Mouse (Mus musculus): ENCODE data around the gene Morn4. TPM values are rescaled to one million over a fixed set of nuclear protein-coding genes. Genes with fewer than 3 reads are reported as not detected.

Morn4 gene
- 72.0 and 78.9 TPM in 2 replicates for polyA plus RNA-seq (2014; fragmentation: Nextera tagmentation; extraction: Ambion mirVana)

DNA sequence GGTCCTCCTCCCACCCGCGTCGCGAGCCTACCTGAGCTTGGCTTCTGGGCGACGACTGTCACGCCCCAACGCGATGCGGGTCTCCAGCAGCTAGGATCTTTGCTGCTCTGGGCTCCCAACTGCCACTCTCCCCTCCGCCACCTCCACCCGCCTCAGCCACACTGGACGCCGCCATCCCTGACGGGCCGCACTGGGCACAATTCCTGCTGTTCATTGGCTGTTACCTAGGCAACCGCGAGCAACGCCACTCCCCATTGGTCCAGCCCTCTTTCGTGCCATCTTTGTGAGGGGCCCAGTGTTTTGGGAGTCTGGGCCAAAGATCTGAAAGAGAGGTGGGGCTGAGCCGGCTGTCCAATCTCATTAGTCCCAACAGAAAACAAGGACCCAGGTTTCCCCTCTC, at the start of gene Morn4:
Morn4 (minus strand) TSS at position 192 of the 400 bp plus-strand sequence.
- Histone ChIP-seq H3K27me3 (ENCODE audit: control insufficient read depth, insufficient read depth, low read length) (no peaks in the 10 kb centered on the region), H3K9me3 (ENCODE audit: control insufficient read depth, low read length) (no peaks in the 10 kb centered on the region), H3K4me2 (ENCODE audit: low read depth) (peak within 1 kb of the TSS; percentile 83), H3K9ac (ENCODE audit: low read length) (peak within 1 kb of the TSS; percentile 75), H3K36me3 (ENCODE audit: control insufficient read depth, insufficient read depth, low read length) (no peaks in the 10 kb centered on the region), H3K27ac (ENCODE audit: low read depth, low read length) (no peak within 1 kb of the TSS), H3K4me1 (ENCODE audit: control insufficient read depth, insufficient read depth, low read length) (peaks cover 7% of the 10 kb centered on the region; the same call in 1 of the 2 replicates), H3K4me3 (ENCODE audit: low read depth, low read length) (peak within 1 kb of the TSS; percentile 60)
- under 1% methylated on average over 21 of the region's 21 CpGs for WGBS
- peak; percentile 94 for DNase-seq (ENCODE audit: low spot score)
- peak; percentile 89 for ATAC-seq (ENCODE audit: insufficient read depth, low FRiP score, low TSS enrichment)

DNA sequence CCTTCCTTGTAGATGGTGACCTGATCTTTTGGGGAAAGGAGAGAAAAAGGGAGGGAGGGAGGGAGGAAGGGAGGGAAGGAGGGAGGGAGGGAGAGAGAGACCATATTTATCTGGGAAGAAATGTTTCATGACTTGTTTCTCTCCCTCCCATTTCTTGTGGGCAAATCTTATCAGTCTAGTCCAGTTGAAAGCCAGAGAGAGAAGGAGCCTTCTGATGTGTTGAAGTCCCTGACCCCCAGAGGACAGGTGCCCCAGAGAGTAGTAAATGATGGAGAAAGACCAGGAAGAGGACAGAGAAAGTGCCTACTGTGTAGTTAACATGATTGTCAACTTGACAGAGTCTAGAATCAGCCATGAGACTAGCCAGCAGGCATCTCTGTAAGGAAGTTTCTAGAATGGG, 48.9 kb upstream of the Morn4 start:
- Histone ChIP-seq H3K27ac (ENCODE audit: low read depth, low read length) (no peak overlapping the region), H3K9ac (ENCODE audit: low read length) (no peak overlapping the region), H3K4me1 (ENCODE audit: control insufficient read depth, insufficient read depth, low read length) (no peaks in the 10 kb centered on the region; the same call in 1 of the 2 replicates), H3K4me3 (ENCODE audit: low read depth, low read length) (no peak overlapping the region), H3K36me3 (ENCODE audit: control insufficient read depth, insufficient read depth, low read length) (no peaks in the 10 kb centered on the region), H3K4me2 (ENCODE audit: low read depth) (no peak overlapping the region), H3K9me3 (ENCODE audit: control insufficient read depth, low read length) (no peaks in the 10 kb centered on the region), H3K27me3 (ENCODE audit: control insufficient read depth, insufficient read depth, low read length) (no peaks in the 10 kb centered on the region)
- DNase-seq (ENCODE audit: low spot score) (no peak), ATAC-seq (ENCODE audit: insufficient read depth, low FRiP score, low TSS enrichment) (no peak)

DNA sequence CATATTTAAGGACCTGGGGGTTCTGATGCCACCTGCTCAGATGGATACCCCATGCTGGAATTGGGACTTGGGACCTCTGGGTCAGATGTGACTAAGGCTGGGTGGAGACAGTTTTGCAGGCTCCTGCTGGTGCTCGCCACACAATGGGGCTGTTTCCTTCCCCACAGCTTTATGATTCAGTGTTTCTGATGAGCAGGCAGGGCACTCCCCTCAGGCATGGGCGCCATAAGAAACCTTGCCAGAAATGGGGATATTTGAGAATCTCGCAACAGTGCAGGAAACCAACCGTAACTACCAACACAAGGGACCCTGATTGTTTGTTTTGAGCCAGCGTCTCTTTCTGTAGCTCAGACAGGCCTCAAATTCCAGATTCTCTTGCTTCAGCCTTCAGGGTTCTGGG, 44.9 kb upstream of the Morn4 start:
- no peaks in the 10 kb centered on the region for H3K27me3 ChIP-seq (ENCODE audit: control insufficient read depth, insufficient read depth, low read length)
- ATAC-seq (ENCODE audit: insufficient read depth, low FRiP score, low TSS enrichment) (no peak), DNase-seq (ENCODE audit: low spot score) (no peak)
- H3K9me3 ChIP-seq (ENCODE audit: control insufficient read depth, low read length), result no peaks in the 10 kb centered on the region
- H3K4me2 ChIP-seq (ENCODE audit: low read depth), result no peak overlapping the region
- H3K9ac ChIP-seq (ENCODE audit: low read length), result no peak overlapping the region
- WGBS, result 51% methylated on average over 5 of the region's 5 CpGs
- H3K36me3 ChIP-seq (ENCODE audit: control insufficient read depth, insufficient read depth, low read length), result no peaks in the 10 kb centered on the region
- H3K4me1 ChIP-seq (ENCODE audit: control insufficient read depth, insufficient read depth, low read length), result peaks cover 13% of the 10 kb centered on the region
- H3K4me3 ChIP-seq (ENCODE audit: low read depth, low read length), result no peak overlapping the region
- no peak overlapping the region for H3K27ac ChIP-seq (ENCODE audit: low read depth, low read length)

DNA sequence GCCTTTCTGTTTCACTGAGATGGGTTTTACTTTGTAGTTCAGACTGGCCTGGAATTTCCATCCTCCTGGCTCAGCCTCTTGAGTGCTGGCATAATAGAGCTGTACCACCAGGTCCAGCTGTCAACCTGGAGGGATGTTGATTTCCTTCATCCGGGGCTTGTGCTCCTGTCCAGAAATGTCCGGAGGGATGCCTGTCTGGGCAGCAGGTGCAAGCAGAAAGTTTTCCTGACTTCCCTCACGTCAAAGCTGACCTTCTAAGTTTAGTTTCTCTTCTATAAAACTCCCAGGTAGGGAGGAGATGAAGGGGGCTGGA, 44.1 kb upstream of the Morn4 start:
- WGBS, result 58% methylated on average over 3 of the region's 3 CpGs
- ATAC-seq (ENCODE audit: insufficient read depth, low FRiP score, low TSS enrichment), result no peak
- H3K4me1 ChIP-seq (ENCODE audit: control insufficient read depth, insufficient read depth, low read length), result peaks cover 13% of the 10 kb centered on the region
- H3K9me3 ChIP-seq (ENCODE audit: control insufficient read depth, low read length), result no peaks in the 10 kb centered on the region
- H3K36me3 ChIP-seq (ENCODE audit: control insufficient read depth, insufficient read depth, low read length), result no peaks in the 10 kb centered on the region
- 0 out of 2 replicates have a peak overlapping the region, but pooled peaks have one; percentile 4 for H3K4me2 ChIP-seq (ENCODE audit: low read depth)
- DNase-seq (ENCODE audit: low spot score), result no peak
- H3K27me3 ChIP-seq (ENCODE audit: control insufficient read depth, insufficient read depth, low read length), result no peaks in the 10 kb centered on the region
- no peak overlapping the region for H3K9ac ChIP-seq (ENCODE audit: low read length)
- H3K27ac ChIP-seq (ENCODE audit: low read depth, low read length), result no peak overlapping the region
- H3K4me3 ChIP-seq (ENCODE audit: low read depth, low read length), result no peak overlapping the region

DNA sequence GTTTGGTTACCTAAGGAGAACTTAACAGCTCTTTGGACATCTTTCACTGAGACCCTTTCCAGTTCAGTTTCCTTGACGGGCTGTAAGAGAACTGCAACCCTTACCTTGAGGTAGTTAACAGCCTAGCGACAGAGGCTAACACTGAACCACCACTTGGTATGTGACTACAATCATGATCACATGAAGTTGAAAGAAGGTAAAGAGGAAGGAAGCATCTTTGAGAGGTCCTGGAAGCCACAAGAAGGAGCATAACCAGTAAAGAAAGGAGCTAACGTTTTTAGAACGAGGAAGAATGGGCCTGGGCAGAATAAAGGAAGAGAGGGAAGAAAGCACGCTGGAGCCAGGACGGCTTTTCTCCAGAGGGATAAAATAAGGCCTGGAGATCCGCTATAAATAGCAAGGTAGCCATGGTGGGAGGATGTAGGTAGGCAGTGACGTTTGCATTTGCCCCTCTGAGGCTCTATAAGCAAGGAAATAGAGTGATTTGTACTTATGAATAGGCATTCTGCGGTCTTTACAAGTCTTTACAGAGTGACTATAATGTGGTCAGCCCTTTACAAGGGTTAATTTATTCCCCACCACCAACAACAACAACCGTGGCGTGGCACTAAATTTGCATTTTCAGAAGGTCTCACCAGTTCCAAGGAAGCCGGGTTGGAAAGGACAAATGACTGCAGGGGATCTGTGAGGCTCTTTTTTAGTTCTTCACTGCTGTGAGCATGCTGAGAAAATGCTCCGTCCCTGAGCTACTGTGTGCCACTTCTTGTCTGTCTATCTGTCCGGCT, 43.5 kb upstream of the Morn4 start:
- peak overlapping the region; percentile 12 for H3K9ac ChIP-seq (ENCODE audit: low read length)
- no peaks in the 10 kb centered on the region for H3K27me3 ChIP-seq (ENCODE audit: control insufficient read depth, insufficient read depth, low read length)
- no peak overlapping the region; the same call in 1 of the 2 replicates for H3K27ac ChIP-seq (ENCODE audit: low read depth, low read length)
- ATAC-seq (ENCODE audit: insufficient read depth, low FRiP score, low TSS enrichment) (0 out of 2 replicates have a peak, but pooled peaks have one; percentile 18), DNase-seq (ENCODE audit: low spot score) (peak; percentile 30)
- H3K4me1 ChIP-seq (ENCODE audit: control insufficient read depth, insufficient read depth, low read length), result peaks cover 13% of the 10 kb centered on the region
- no peaks in the 10 kb centered on the region for H3K9me3 ChIP-seq (ENCODE audit: control insufficient read depth, low read length)
- WGBS, result 26% methylated on average over 14 of the region's 14 CpGs
- H3K36me3 ChIP-seq (ENCODE audit: control insufficient read depth, insufficient read depth, low read length), result no peaks in the 10 kb centered on the region
- H3K4me2 ChIP-seq (ENCODE audit: low read depth), result peak overlapping the region; percentile 94
- H3K4me3 ChIP-seq (ENCODE audit: low read depth, low read length), result peak overlapping the region; percentile 55

DNA sequence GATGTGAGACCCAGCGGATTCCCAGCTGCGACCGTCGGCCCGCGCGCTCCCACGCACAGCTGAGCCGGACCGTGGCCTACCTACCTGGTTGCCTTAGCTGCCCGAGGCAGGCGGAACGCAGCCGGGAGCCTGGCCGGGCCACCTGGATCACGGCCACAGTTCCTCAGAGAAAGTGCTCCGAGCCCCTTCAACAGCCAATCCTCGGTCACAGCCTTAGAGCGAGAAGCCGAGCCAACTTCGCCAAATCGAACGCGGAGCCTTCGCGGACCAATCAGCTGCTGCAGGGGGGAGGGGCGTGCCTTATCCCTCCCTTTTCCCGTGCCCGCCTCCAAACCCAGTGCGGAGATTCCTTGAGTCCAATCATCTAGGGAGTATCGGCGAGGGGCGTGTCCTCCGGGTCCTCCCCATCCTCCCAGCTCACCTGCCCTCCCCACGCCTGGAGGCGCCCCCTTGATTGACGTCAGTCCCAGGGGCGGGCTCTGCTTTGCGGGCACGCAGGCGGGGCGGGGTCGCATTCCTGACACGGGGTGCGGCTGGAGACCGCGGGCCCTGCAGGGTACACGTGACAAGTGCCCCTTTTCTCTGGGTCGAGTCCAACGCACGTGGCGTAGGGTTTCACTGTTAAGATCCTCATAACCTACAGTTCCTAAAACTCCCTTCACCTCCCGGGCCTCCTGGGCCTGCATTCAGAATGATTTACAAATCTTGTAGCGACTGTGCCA, 42.8 kb upstream of the Morn4 start, which contains the start of gene Avpi1:
Avpi1 (minus strand) TSS at position 273 of the 722 bp plus-strand sequence.
- peak; percentile 96 for ATAC-seq (ENCODE audit: insufficient read depth, low FRiP score, low TSS enrichment)
- no peaks in the 10 kb centered on the region for H3K27me3 ChIP-seq (ENCODE audit: control insufficient read depth, insufficient read depth, low read length)
- no peaks in the 10 kb centered on the region for H3K36me3 ChIP-seq (ENCODE audit: control insufficient read depth, insufficient read depth, low read length)
- peak within 1 kb of the TSS; percentile 94 for H3K4me2 ChIP-seq (ENCODE audit: low read depth)
- peaks cover 13% of the 10 kb centered on the region for H3K4me1 ChIP-seq (ENCODE audit: control insufficient read depth, insufficient read depth, low read length)
- under 1% methylated on average over 54 of the region's 54 CpGs for WGBS
- peak; percentile 95 for DNase-seq (ENCODE audit: low spot score)
- no peak within 1 kb of the TSS; the same call in 1 of the 2 replicates for H3K27ac ChIP-seq (ENCODE audit: low read depth, low read length)
- peak within 1 kb of the TSS; percentile 69 for H3K9ac ChIP-seq (ENCODE audit: low read length)
- peak within 1 kb of the TSS; percentile 55 for H3K4me3 ChIP-seq (ENCODE audit: low read depth, low read length)
- H3K9me3 ChIP-seq (ENCODE audit: control insufficient read depth, low read length), result no peaks in the 10 kb centered on the region

DNA sequence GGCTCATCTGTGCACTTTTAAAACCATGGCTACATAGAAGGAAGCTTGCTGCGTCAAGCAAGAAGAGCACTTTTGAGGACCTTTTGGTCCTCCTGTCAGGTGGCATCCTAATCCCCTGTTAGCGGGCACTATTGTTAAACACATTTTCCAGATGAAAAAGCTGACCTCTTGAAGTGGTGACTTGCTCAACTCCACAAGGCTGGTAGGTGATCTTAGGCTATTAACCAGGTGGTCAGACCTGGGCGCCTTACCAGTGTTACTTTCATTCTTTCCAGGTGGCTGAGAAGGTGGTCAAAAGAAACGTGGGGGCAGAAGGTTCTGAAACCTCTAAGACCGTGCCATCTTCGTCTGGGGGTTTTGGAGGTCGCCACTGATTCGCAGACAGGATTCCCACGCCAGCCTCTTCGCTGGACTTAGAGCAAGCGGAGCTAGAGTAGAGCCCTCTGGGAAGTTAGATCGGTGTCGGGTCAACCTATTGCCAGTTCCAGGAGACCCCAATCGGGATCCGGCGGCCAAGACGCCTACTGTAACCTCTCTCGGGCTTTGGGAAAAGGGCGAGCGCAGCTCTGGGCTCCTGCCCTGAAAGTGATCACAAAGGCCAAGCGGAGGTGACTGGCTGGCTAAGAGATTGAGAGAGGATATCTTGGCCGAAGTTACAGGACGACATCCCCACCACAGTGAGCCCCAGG, 42.0 kb upstream of the Morn4 start:
- no peak overlapping the region; the same call in 1 of the 2 replicates for H3K27ac ChIP-seq (ENCODE audit: low read depth, low read length)
- WGBS, result 7% methylated on average over 23 of the region's 23 CpGs

DNA sequence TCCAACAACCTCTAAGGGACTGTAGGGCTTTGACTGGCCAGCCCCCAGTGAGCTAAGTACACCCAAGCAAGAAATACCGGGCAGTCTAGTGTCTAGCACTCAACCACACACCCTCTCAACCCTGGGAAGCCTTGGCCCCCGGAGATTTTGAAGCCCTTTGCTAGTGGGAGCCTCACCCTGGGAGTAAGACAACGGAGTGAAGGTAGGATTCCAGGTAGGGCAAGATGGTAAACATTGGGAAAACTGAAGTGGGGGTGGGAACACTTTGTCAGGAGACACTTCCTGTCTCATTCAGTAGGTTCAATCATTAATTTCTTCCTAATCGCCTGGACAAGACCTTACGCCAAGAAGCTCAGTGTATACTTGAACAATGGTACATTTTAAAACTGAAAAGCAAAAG, 40.9 kb upstream of the Morn4 start:
- 95% methylated on average over 5 of the region's 5 CpGs for WGBS
- Histone ChIP-seq H3K4me2 (ENCODE audit: low read depth) (no peak overlapping the region), H3K4me1 (ENCODE audit: control insufficient read depth, insufficient read depth, low read length) (peaks cover 13% of the 10 kb centered on the region), H3K9ac (ENCODE audit: low read length) (no peak overlapping the region), H3K27ac (ENCODE audit: low read depth, low read length) (no peak overlapping the region), H3K36me3 (ENCODE audit: control insufficient read depth, insufficient read depth, low read length) (no peaks in the 10 kb centered on the region; the same call in 1 of the 2 replicates), H3K27me3 (ENCODE audit: control insufficient read depth, insufficient read depth, low read length) (no peaks in the 10 kb centered on the region), H3K4me3 (ENCODE audit: low read depth, low read length) (no peak overlapping the region), H3K9me3 (ENCODE audit: control insufficient read depth, low read length) (no peaks in the 10 kb centered on the region)
- ATAC-seq (ENCODE audit: insufficient read depth, low FRiP score, low TSS enrichment) (no peak), DNase-seq (ENCODE audit: low spot score) (no peak)

More for the DNA sequence above, 42.0 kb upstream of the Morn4 start:
- Histone ChIP-seq H3K9ac (ENCODE audit: low read length) (peak overlapping the region; percentile 69), H3K36me3 (ENCODE audit: control insufficient read depth, insufficient read depth, low read length) (no peaks in the 10 kb centered on the region; the same call in 1 of the 2 replicates), H3K9me3 (ENCODE audit: control insufficient read depth, low read length) (no peaks in the 10 kb centered on the region), H3K27me3 (ENCODE audit: control insufficient read depth, insufficient read depth, low read length) (no peaks in the 10 kb centered on the region), H3K4me2 (ENCODE audit: low read depth) (peak overlapping the region; percentile 94), H3K4me3 (ENCODE audit: low read depth, low read length) (peak overlapping the region; percentile 55), H3K4me1 (ENCODE audit: control insufficient read depth, insufficient read depth, low read length) (peaks cover 13% of the 10 kb centered on the region)
- ATAC-seq (ENCODE audit: insufficient read depth, low FRiP score, low TSS enrichment), result no peak; the same call in 1 of the 2 replicates
- DNase-seq (ENCODE audit: low spot score), result no peak
